ENCODE assay signal across 8 mouse cellular contexts in genomic region chr14:103898689-103899088, GRCm38 (mm10). TPM values are rescaled to one million over a fixed set of nuclear protein-coding genes. Genes with fewer than 3 reads are reported as not detected.
DNase-seq lines count a peak whose midpoint lies in the region; ATAC-seq and TF ChIP-seq lines count a peak whose summit lies in the region.

No protein-coding gene starts in this region.

- H3K9ac ChIP-seq in hindbrain, embryonic 12.5 days = no peak overlapping the region
- no peak overlapping the region for H3K9ac ChIP-seq in liver, embryonic 16.5 days (ENCODE audit: low read depth, low read length)
- H3K9ac ChIP-seq in stomach, embryonic 14.5 days (replicated peaks; ENCODE audit: low read depth, low read length) = no peak overlapping the region

- ATAC-seq in hindbrain, embryonic 12.5 days (ENCODE audit: low FRiP score) = peak; percentile 85
- ATAC-seq in liver, embryonic 16.5 days (ENCODE audit: low read depth) = no peak
- ATAC-seq in stomach, embryonic 14.5 days (ENCODE audit: insufficient number of reproducible peaks, insufficient read depth, low FRiP score, low read depth) = 0 out of 2 replicates have a peak, but pooled peaks have one; percentile 59

- TF ChIP-seq POLR2A in thymus, adult 2 months (IDR thresholded peaks at IDR 0.05; ENCODE audit: control insufficient read depth, extremely low read depth, insufficient read depth, low read length, poor library complexity) = no peak

- no peak for TF ChIP-seq CTCF in thymus, adult 2 months (IDR thresholded peaks at IDR 0.05; ENCODE audit: borderline replicate concordance, control insufficient read depth, extremely low read depth, insufficient read depth, low read length, poor library complexity)

- H3K27ac ChIP-seq in heart, embryonic 10.5 days = peak overlapping the region; percentile 77; the same call in 1 of the 2 replicates
- peak overlapping the region; percentile 79 for H3K27ac ChIP-seq in hindbrain, embryonic 12.5 days
- no peak overlapping the region for H3K27ac ChIP-seq in liver, embryonic 16.5 days (ENCODE audit: low read length)
- H3K27ac ChIP-seq in stomach, embryonic 14.5 days (ENCODE audit: low read length) = no peak overlapping the region
- H3K27ac ChIP-seq in thymus, adult 2 months (ENCODE audit: control insufficient read depth, insufficient read depth, low read length) = no peak overlapping the region

- H3K4me2 ChIP-seq in hindbrain, embryonic 12.5 days (replicated peaks) = peak overlapping the region; percentile 57
- H3K4me2 ChIP-seq in liver, embryonic 16.5 days (ENCODE audit: low read depth, low read length) = peak overlapping the region; percentile 24; the same call in 1 of the 2 replicates
- peak overlapping the region; percentile 44 for H3K4me2 ChIP-seq in stomach, embryonic 14.5 days (replicated peaks; ENCODE audit: low read depth, low read length)

- H3K4me1 ChIP-seq in heart, embryonic 10.5 days = peaks cover 5% of the 10 kb centered on the region; the same call in 1 of the 2 replicates
- peaks cover 13% of the 10 kb centered on the region; the same call in 1 of the 2 replicates for H3K4me1 ChIP-seq in hindbrain, embryonic 12.5 days
- H3K4me1 ChIP-seq in liver, embryonic 16.5 days (ENCODE audit: control insufficient read depth, low read depth, low read length) = no peaks in the 10 kb centered on the region
- 0 out of 2 replicates have a peak, but pooled peaks cover 6% of the 10 kb centered on the region for H3K4me1 ChIP-seq in stomach, embryonic 14.5 days (ENCODE audit: control insufficient read depth, insufficient read depth, low read length)
- H3K4me1 ChIP-seq in thymus, adult 2 months (replicated peaks; ENCODE audit: control insufficient read depth, insufficient read depth, low read length) = no peaks in the 10 kb centered on the region

- no peaks in the 10 kb centered on the region for H3K9me3 ChIP-seq in heart, embryonic 10.5 days
- H3K9me3 ChIP-seq in hindbrain, embryonic 12.5 days (replicated peaks) = no peaks in the 10 kb centered on the region
- H3K9me3 ChIP-seq in liver, embryonic 16.5 days (replicated peaks; ENCODE audit: control insufficient read depth, low read length) = no peaks in the 10 kb centered on the region
- H3K9me3 ChIP-seq in stomach, embryonic 14.5 days (ENCODE audit: control insufficient read depth, low read depth, low read length) = no peaks in the 10 kb centered on the region

- peak; percentile 77 for DNase-seq in heart, embryonic 10.5 days (ENCODE audit: low spot score)
- DNase-seq in heart, postnatal 25 days (ENCODE audit: low spot score) = no peak
- peak; percentile 69 for DNase-seq in embryo, embryonic 11 days
- DNase-seq in urinary bladder, postnatal 14 days (ENCODE audit: low spot score) = no peak
- DNase-seq in thymus, adult 2 months = no peak

- H3K4me3 ChIP-seq in heart, embryonic 10.5 days = peak overlapping the region; percentile 45; the same call in 1 of the 2 replicates
- H3K4me3 ChIP-seq in hindbrain, embryonic 12.5 days = peak overlapping the region; percentile 29
- H3K4me3 ChIP-seq in liver, embryonic 16.5 days (ENCODE audit: low read depth, low read length) = no peak overlapping the region
- peak overlapping the region; percentile 11; the same call in 1 of the 2 replicates for H3K4me3 ChIP-seq in stomach, embryonic 14.5 days (ENCODE audit: low read depth, low read length)
- H3K4me3 ChIP-seq in thymus, adult 2 months (ENCODE audit: control insufficient read depth, insufficient read depth, low read length) = no peak overlapping the region

- H3K36me3 ChIP-seq in heart, embryonic 10.5 days = no peaks in the 10 kb centered on the region
- no peaks in the 10 kb centered on the region for H3K36me3 ChIP-seq in hindbrain, embryonic 12.5 days
- H3K36me3 ChIP-seq in liver, embryonic 16.5 days (ENCODE audit: control insufficient read depth, insufficient read depth) = no peaks in the 10 kb centered on the region
- no peaks in the 10 kb centered on the region for H3K36me3 ChIP-seq in stomach, embryonic 14.5 days (ENCODE audit: control insufficient read depth, insufficient read depth, low read length)
- no peaks in the 10 kb centered on the region for H3K36me3 ChIP-seq in thymus, adult 2 months (ENCODE audit: control insufficient read depth, insufficient read depth, low read length)

- intact Hi-C loops in heart, postnatal 25 days (cut with DNase I) = no loop called here

- no peaks in the 10 kb centered on the region for H3K27me3 ChIP-seq in heart, embryonic 10.5 days (ENCODE audit: insufficient read depth, poor library complexity, severe bottlenecking)
- no peaks in the 10 kb centered on the region for H3K27me3 ChIP-seq in hindbrain, embryonic 12.5 days
- H3K27me3 ChIP-seq in liver, embryonic 16.5 days (ENCODE audit: control insufficient read depth, insufficient read depth, low read depth, low read length) = no peaks in the 10 kb centered on the region
- H3K27me3 ChIP-seq in stomach, embryonic 14.5 days (ENCODE audit: control insufficient read depth, insufficient read depth, low read length) = no peaks in the 10 kb centered on the region
- H3K27me3 ChIP-seq in thymus, adult 2 months (ENCODE audit: control insufficient read depth, insufficient read depth, low read length) = no peaks in the 10 kb centered on the region

- 37% methylated on average over 9 of the region's 9 CpGs for WGBS in heart, embryonic 10.5 days
- WGBS in hindbrain, embryonic 12.5 days = 11% methylated on average over 9 of the region's 9 CpGs
- WGBS in liver, embryonic 16.5 days (ENCODE audit: insufficient replicate concordance) = 13% methylated on average over 9 of the region's 9 CpGs
- 24% methylated on average over 9 of the region's 9 CpGs for WGBS in stomach, embryonic 14.5 days
- WGBS in thymus, adult 2 months = 13% methylated on average over 9 of the region's 9 CpGs

RNA-seq across cellular contexts. Expression of gene Ednrb, which starts 54.5 kb away (rescaled TPM):
- polyA plus RNA-seq in heart, embryonic 10.5 days (2016; fragmentation: Nextera tagmentation; extraction: Ambion mirVana) = 47.6 and 80.3 TPM in 2 replicates
- 10 to 100 TPM; 15.9 to 20.4 TPM for total RNA-seq in heart, postnatal 25 days (2021)
- polyA plus RNA-seq in hindbrain, embryonic 12.5 days (2016; fragmentation: Nextera tagmentation; extraction: Ambion mirVana) = 112 and 120 TPM in 2 replicates
- polyA plus RNA-seq in liver, embryonic 16.5 days (2015; fragmentation: Nextera tagmentation; extraction: Ambion mirVana) = 6.7 and 7.4 TPM in 2 replicates
- polyA plus RNA-seq in stomach, embryonic 14.5 days (2014; fragmentation: Nextera tagmentation; extraction: Ambion mirVana) = 126 and 139 TPM in 2 replicates
- polyA plus RNA-seq in thymus, adult 2 months (2012; rRNA removed) = 0.82 and 1.0 TPM in 2 replicates

Comparison
In these comparisons a context has a peak if more than half of its experiments do, and no peak if none do; other contexts are left out.
1. DNase-seq: peak in heart, embryonic 10.5 days (single experiment) and embryo, embryonic 11 days (single experiment); none in heart, postnatal 25 days (single experiment), urinary bladder, postnatal 14 days (single experiment) and thymus, adult 2 months (single experiment).
2. H3K27ac ChIP-seq: peak in heart, embryonic 10.5 days (single experiment) and hindbrain, embryonic 12.5 days (single experiment); none in liver, embryonic 16.5 days (single experiment), stomach, embryonic 14.5 days (single experiment) and thymus, adult 2 months (single experiment).
3. H3K4me3 ChIP-seq: peak in heart, embryonic 10.5 days (single experiment), hindbrain, embryonic 12.5 days (single experiment) and stomach, embryonic 14.5 days (single experiment); none in liver, embryonic 16.5 days (single experiment) and thymus, adult 2 months (single experiment).
4. Peak in every context shown above with its lines, with median percentiles within 50 percentile points of each other: H3K4me2 ChIP-seq.